In genomic region chr2:148338308-148338768, GRCm38 (mm10) we compare ENCODE assay signal across 8 mouse cellular contexts. TPM values are rescaled to one million over a fixed set of nuclear protein-coding genes. Genes with fewer than 3 reads are reported as not detected.
DNase-seq lines count a peak whose midpoint lies in the region; ATAC-seq lines count a peak whose summit lies in the region.

No protein-coding gene starts in this region.

- no peak for DNase-seq in hindbrain, embryonic 10.5 days (ENCODE audit: low spot score)
- DNase-seq in lung, postnatal 36 days = peak; percentile 87
- no peak for DNase-seq in right cerebral cortex, postnatal 25 days
- no peak for DNase-seq in left cerebral cortex, postnatal 25 days (ENCODE audit: low spot score in 2 of 2)
- DNase-seq in right cerebral cortex, postnatal 36 days (ENCODE audit: low spot score in 2 of 2) = no peak

- WGBS in hindbrain, embryonic 16.5 days = 44% methylated on average over 6 of the region's 6 CpGs
- 56% methylated on average over 6 of the region's 6 CpGs for WGBS in hindbrain, embryonic 10.5 days
- WGBS in embryonic facial prominence, embryonic 15.5 days = 45% methylated on average over 6 of the region's 6 CpGs
- 40% methylated on average over 6 of the region's 6 CpGs for WGBS in kidney, embryonic 14.5 days

- no peak overlapping the region for H3K4me2 ChIP-seq in hindbrain, embryonic 16.5 days (ENCODE audit: low read length)
- no peak overlapping the region for H3K4me2 ChIP-seq in embryonic facial prominence, embryonic 15.5 days (replicated peaks)
- H3K4me2 ChIP-seq in kidney, embryonic 14.5 days (replicated peaks; ENCODE audit: low read depth, low read length) = no peak overlapping the region

- intact Hi-C loops in left cerebral cortex, postnatal 25 days (cut with DNase I) = no loop called here

- H3K9ac ChIP-seq in hindbrain, embryonic 16.5 days (ENCODE audit: low read depth, low read length) = no peak overlapping the region
- no peak overlapping the region for H3K9ac ChIP-seq in embryonic facial prominence, embryonic 15.5 days
- no peak overlapping the region for H3K9ac ChIP-seq in kidney, embryonic 14.5 days (ENCODE audit: low read depth, low read length)

- no peak overlapping the region for H3K4me3 ChIP-seq in hindbrain, embryonic 16.5 days (ENCODE audit: low read length)
- no peak overlapping the region for H3K4me3 ChIP-seq in hindbrain, embryonic 10.5 days
- no peak overlapping the region for H3K4me3 ChIP-seq in embryonic facial prominence, embryonic 15.5 days (replicated peaks)
- no peak overlapping the region for H3K4me3 ChIP-seq in kidney, embryonic 14.5 days (ENCODE audit: low read length)

- no peaks in the 10 kb centered on the region for H3K9me3 ChIP-seq in hindbrain, embryonic 16.5 days (ENCODE audit: control insufficient read depth, low read length)
- no peaks in the 10 kb centered on the region for H3K9me3 ChIP-seq in hindbrain, embryonic 10.5 days
- H3K9me3 ChIP-seq in embryonic facial prominence, embryonic 15.5 days (replicated peaks) = no peaks in the 10 kb centered on the region
- no peaks in the 10 kb centered on the region for H3K9me3 ChIP-seq in kidney, embryonic 14.5 days (ENCODE audit: control insufficient read depth, low read length)

- H3K4me1 ChIP-seq in hindbrain, embryonic 16.5 days (ENCODE audit: control insufficient read depth, insufficient read depth, low read depth, low read length) = no peaks in the 10 kb centered on the region
- H3K4me1 ChIP-seq in hindbrain, embryonic 10.5 days (replicated peaks) = 0 out of 2 replicates have a peak, but pooled peaks cover 3% of the 10 kb centered on the region
- H3K4me1 ChIP-seq in embryonic facial prominence, embryonic 15.5 days = no peaks in the 10 kb centered on the region
- no peaks in the 10 kb centered on the region for H3K4me1 ChIP-seq in kidney, embryonic 14.5 days (ENCODE audit: control insufficient read depth, insufficient read depth, low read length)

- no peak overlapping the region for H3K27ac ChIP-seq in hindbrain, embryonic 16.5 days (ENCODE audit: low read depth, low read length)
- H3K27ac ChIP-seq in hindbrain, embryonic 10.5 days = no peak overlapping the region
- H3K27ac ChIP-seq in embryonic facial prominence, embryonic 15.5 days (replicated peaks) = 0 out of 2 replicates have a peak overlapping the region, but pooled peaks have one; percentile 17
- peak overlapping the region; percentile 51; the same call in 1 of the 2 replicates for H3K27ac ChIP-seq in kidney, embryonic 14.5 days (ENCODE audit: low read depth, low read length)

- 0 out of 2 replicates have a peak, but pooled peaks have one; percentile 37 for ATAC-seq in hindbrain, embryonic 16.5 days
- ATAC-seq in embryonic facial prominence, embryonic 15.5 days (ENCODE audit: insufficient number of reproducible peaks, low FRiP score, low TSS enrichment, low read depth) = no peak
- ATAC-seq in kidney, embryonic 14.5 days (ENCODE audit: low FRiP score, low TSS enrichment) = peak; percentile 76

- H3K27me3 ChIP-seq in hindbrain, embryonic 16.5 days (replicated peaks; ENCODE audit: control insufficient read depth, insufficient read depth, low read length) = no peaks in the 10 kb centered on the region
- no peaks in the 10 kb centered on the region for H3K27me3 ChIP-seq in hindbrain, embryonic 10.5 days (ENCODE audit: insufficient read depth, poor library complexity, severe bottlenecking)
- no peaks in the 10 kb centered on the region for H3K27me3 ChIP-seq in embryonic facial prominence, embryonic 15.5 days
- H3K27me3 ChIP-seq in kidney, embryonic 14.5 days (ENCODE audit: control insufficient read depth, insufficient read depth, low read length) = no peaks in the 10 kb centered on the region

- no peaks in the 10 kb centered on the region for H3K36me3 ChIP-seq in hindbrain, embryonic 16.5 days (ENCODE audit: control insufficient read depth, insufficient read depth, low read length)
- no peaks in the 10 kb centered on the region for H3K36me3 ChIP-seq in hindbrain, embryonic 10.5 days
- no peaks in the 10 kb centered on the region for H3K36me3 ChIP-seq in embryonic facial prominence, embryonic 15.5 days
- H3K36me3 ChIP-seq in kidney, embryonic 14.5 days (ENCODE audit: control insufficient read depth, insufficient read depth, low read length) = no peaks in the 10 kb centered on the region

RNA-seq across cellular contexts. Expression of gene Sstr4, which starts 56.8 kb away (rescaled TPM):
- polyA plus RNA-seq in hindbrain, embryonic 16.5 days (2015; fragmentation: Nextera tagmentation; extraction: Ambion mirVana) = 3.3 and 4.2 TPM in 2 replicates
- 0.45 and 0.63 TPM in 2 replicates for polyA plus RNA-seq in hindbrain, embryonic 10.5 days (2016; fragmentation: Nextera tagmentation; extraction: Ambion mirVana)
- polyA plus RNA-seq in embryonic facial prominence, embryonic 15.5 days (2015; fragmentation: Nextera tagmentation; extraction: Ambion mirVana) = 2.9 and 3.1 TPM in 2 replicates
- 0.36 and 0.45 TPM in 2 replicates for polyA plus RNA-seq in kidney, embryonic 14.5 days (2014; fragmentation: Nextera tagmentation; extraction: Ambion mirVana)
- total RNA-seq in left cerebral cortex, postnatal 25 days (2021) = 10 to 100 TPM; 35.1 to 42.9 TPM

Comparison
In these comparisons a context has a peak if more than half of its experiments do, and no peak if none do; other contexts are left out.
1. H3K27ac ChIP-seq: peak in embryonic facial prominence, embryonic 15.5 days (single experiment) and kidney, embryonic 14.5 days (single experiment); none in hindbrain, embryonic 16.5 days (single experiment) and hindbrain, embryonic 10.5 days (single experiment).